Mouse (Mus musculus): ENCODE results near the gene Myo1d.

The Myo1d gene

DNA sequence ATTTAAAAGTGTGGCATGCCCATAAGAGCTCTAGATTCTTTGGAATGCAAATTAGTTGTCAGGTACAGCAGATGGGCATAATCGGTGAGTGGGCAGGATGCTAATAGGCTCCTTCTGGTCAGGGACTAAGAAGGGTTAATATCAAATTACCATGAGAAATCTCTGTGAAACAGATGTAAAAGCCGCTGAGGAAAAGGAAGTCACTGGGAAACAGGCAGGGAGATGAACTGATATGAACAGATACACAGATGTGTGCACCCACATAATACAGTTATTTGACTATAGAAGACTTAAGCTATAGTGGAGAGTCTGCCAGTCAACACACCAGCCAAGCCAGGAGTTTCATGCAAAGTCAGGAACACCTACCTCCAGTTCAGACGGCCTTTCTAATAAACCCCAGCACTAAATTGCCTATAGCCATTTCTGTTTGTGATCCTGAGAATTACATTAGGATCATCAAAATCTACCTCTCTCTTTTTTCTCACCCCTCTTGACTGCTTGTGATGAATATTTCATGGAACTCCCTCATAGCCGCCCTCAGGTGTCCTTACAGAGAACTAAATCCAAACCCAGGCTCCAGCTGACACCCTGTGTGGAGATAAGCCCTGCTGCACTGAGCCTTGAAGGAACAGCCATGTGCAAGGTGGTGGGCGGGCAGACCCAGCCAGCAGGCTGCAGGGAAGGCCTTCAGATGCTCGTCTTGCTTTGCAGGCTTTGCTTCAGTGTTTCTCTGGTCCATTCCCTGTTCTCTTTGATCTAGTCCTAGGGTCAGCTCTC, 164.7 kb downstream of the Myo1d start:
- DNase-seq (ENCODE audit: low spot score in 2 of 2) = no peak

DNA sequence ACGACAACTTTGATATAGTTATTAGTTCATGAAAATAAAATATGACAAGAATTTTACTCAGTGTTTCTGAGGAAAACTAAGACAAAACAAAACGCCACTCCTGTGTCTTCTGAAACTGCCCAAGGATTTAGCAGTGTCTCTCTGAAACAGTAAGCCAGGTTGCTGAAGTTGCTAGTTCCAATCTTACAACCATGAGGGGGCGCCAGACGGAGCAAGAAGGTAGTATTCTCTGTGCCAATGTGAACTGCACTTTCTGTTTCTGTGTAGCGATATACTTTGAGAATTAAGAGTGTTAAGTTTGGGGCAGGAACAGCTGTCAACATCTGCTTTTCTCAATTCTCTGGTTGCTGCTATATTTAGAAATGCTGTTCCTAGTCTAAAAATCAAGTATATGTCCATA, 165.4 kb downstream of the Myo1d start:
- DNase-seq (ENCODE audit: low spot score in 2 of 2) = no peak

DNA sequence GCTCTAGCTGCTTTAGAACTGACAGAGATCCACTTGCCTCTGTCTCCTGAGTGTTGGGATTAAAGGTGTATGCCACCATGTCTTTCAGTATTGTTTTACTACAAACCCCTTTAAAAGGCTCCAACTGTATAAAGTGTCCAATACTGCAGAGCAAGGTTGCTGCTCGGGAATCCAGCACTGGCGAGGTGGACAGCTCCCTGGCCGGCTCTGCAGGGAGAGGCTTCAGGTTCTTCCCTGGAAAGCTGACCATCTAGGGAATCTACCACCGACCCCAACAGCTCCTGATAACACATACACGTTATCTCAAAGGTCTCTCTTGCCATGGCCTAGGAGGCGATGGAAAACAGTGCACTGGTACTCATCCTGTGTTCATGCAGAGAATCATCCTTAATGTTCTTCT, 166.3 kb downstream of the Myo1d start:
- DNase-seq (ENCODE audit: low spot score in 2 of 2) = no peak

DNA sequence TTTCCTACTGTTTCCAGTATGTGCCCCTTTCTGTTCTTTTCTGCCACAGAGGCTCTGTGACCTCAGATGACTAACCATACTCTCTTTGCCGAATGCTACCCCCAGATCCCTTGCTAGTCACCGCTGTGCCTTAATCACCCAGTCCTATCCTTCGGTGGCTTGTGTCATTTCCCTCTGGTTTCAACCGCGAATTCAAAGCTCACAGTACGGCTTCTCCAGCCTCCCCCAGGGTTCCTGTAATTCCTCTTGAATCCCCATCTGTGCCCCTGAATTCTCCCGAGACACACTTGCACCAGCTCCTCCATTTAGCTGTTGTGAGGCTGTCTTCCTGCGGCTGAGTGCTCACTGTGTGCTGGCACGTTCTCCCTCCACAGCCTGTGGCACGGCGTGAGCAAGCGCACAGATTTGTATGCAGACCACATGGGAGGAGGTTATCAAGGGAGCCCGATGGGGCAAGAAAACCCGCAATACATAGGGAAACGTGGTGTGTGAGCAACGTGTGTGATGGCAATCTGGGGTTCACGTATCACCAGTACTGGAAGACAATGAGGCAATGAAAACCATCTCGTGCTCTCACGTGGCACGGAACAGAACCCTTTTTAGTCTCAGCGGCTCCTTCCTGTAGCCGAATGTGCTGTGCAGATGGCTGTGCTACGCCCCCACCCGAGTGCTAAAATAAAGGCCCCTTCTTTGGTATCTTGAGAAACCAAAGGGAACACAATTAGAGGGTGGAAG, 177.0 kb downstream of the Myo1d start:
- DNase-seq (ENCODE audit: low spot score in 2 of 2) = no peak

DNA sequence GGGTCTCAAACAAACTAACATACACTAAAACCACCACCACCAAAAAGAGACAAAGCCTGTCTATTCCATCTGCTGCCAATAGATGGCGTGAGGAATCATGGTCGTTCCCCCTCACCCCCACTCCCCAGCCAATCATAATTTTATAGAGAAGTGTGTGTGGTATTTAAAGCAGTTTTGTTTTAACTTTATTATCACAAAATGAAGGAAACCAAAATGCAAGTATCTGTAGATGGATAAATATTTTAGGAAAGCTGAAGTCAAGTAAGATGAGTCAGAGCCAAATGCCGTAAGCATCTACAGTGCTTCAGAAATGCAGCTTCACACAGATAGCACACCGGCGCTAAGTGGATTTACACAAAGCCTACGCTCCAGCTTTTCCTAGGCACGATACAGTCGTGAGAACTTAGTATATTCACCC, 177.8 kb downstream of the Myo1d start:
- no peak for DNase-seq (ENCODE audit: low spot score in 2 of 2)

DNA sequence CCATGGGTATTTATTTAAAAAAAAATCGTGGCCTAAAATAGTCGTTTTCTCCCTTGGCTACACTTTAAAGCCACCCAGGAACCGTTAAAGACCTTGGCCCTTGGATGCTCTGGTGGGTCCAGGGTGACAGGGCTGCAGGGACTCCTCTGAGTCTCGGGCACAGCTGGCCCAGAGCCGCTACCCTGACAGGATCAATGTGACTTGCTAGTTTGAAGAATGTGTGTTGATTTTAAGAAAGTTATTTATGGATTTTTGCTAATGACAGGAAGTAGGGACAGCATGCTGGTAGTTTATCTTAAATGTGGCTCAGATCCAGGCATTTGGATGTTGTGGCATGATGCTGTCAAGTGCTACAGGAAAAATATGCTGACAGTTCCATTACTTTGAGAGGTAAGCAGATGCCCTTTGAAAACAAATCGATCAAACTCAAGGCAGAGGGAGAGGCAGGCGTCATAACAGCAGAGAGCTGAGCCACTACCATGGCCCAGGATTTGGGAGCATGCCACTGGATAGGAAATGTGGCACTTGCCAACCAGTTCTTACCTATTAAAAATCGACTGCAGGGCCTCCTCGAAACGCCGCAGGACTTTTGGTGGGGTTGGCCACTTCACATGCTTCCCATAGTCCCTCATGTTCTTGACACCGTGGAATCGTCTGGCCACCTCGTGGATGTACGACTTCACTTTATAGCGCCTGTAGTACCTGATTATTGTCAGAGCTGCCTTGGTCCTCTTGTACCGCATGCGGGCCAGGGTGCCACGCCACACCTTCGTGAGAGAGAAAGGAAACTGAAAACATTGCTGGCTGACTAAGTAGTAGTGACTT, 178.6 kb downstream of the Myo1d start:
- DNase-seq (ENCODE audit: low spot score in 2 of 2) = no peak

DNA sequence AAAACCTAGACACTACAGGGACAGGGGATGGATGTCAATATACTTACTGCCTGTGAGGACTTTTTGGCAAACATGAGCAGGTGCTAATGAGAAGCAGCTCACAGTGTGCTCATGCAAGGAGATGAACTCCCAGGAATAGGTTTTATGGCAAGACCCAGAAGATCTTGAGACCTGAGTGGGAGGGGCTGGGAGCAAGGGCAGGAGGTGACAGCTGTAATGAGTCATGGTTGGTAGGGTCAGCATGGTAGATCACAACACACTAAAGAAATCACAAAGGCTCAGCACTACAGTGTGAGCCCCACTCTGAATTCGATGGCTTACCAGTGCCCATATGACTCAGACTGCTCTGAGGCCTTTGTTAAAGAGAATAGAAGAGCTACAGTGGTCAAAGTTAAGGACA, 184.3 kb downstream of the Myo1d start:
- DNase-seq (ENCODE audit: low spot score in 2 of 2) = no peak

DNA sequence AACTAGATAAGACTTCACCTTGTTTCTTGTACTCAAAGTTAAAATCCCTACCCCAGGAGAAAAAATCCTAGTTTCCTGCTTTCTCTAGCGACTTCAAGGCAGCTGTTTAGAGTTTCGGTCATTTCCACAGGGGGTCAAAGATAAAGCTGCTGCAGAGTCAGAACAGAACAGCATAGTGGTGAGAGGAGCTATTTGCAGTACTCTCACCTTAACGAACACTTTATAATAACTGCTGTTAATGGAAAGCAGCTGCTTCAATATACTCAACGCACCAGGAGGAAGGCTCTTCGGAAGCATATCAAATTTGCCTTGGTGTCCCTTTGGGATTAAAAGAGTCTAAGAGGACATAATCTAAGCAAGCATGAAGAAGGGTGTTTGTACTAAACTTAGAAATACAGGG, 190.4 kb downstream of the Myo1d start:
- DNase-seq (ENCODE audit: low spot score in 2 of 2) = no peak

DNA sequence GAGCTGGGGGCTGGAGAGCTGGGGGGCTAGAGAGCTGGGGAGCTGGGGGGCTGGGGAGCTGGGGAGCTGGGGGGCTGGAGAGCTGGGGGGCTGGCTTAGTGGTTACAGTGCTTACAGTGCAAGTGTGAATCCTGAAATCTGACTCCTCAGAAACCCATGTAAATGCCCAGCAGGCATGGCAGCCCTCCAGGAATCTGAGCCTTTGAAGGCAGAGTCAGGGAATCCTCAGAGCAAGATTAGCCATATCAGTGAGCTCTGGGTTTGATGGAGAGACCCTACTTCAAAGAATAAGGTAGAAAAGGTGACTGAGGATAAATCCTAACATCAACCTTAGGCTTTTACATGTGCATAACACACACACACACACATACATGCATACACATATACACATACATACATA, 194.1 kb downstream of the Myo1d start:
- DNase-seq (ENCODE audit: low spot score in 2 of 2) = no peak

DNA sequence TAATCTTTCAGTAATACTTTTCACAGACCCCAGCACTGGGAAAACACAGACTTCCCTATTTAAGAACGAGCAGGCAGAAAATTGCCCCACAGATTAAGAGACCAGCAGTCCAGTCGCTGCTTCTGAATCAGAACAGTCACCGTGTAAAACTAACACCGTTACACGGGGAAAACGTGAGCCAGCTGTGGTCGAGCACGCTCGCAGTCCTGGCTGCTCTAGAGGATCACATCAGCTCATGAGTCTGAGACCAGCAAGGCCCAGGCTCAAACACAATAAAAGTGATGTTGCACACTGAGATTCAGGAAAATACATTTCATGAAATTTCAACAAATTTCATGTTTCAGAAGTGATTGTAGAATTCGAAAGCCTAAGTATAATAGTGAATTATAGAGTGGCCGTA, 194.6 kb downstream of the Myo1d start:
- no peak for DNase-seq (ENCODE audit: low spot score in 2 of 2)

DNA sequence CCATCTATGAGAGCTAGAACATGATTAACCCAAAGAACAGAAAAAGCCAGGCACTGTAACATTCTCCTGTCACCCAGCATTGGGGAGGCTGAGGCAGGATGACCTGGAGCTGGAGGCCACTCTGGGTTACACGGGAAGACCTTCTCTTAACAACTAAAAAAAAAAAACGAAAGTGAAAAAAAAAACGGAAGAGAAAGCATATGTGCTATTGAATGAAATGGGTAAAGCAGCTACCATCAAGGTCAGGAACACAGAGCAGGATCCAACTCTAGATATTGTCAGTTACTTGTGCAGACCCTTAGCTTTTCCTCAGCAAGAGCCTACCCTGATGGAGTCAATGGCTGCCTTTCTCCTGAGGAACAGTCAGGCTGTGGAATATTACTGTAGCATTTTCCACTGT, 199.3 kb downstream of the Myo1d start:
- no peak for DNase-seq (ENCODE audit: low spot score in 2 of 2)

DNA sequence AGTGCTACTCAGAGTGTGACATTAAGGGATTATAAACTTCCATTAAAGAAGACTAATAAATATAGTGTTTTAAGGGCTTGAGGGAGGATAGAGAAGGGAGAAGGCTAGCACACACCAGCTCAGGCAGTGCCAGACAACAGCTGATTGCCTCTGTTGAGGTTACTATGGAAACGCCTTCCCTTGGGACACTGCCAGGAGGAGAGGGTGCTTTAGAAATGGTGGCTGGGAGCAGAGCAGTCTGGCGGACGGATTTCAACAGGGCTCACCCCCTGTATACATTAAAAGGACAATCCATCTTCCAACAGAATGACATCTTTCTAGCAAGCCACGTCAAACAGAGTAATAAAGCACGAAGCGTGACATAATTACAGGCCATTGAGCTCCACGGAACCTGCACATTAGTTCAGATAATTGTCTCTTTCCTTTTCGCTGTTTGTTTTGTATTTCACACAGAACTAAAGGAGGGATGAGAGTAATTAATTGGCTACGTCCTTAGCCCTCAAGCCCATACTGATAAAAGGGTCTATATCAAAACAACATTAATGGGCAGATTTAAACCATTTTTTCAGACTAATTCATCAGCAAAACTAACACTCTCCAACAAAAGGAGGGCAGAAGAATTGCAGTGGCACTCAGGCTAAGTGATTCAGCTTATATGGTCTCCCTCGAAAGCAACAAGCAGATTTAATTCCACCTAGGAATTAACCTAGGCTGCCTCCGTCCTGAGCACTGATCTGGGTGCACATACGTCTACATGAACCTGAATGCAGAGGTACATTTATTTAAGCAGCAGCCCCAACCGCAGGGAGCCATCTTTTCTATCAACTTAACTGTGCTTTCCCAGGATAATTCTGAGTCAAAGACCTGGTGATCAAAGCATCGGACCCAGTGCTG, 201.8 kb downstream of the Myo1d start:
- DNase-seq (ENCODE audit: low spot score in 2 of 2) = peak; percentile 24 to 76

DNA sequence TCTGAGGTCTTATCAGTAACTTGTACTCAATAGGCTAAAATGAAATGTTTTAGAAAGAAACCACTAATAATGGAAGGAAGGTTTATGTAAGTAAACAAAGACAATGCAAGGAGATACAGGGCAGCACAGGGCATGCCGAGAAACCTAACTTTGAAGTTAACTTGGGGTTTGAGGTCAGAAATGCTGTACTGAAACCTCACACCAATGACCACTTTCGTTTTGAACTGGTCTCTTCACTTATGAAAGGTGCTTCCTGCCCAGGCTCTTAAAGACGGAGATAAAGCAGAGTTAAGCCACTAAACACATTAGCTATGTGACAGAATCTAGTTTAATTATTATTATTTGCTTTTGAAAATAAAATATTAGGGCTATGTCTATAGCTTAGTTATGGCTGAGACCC, 204.0 kb downstream of the Myo1d start:
- no peak for DNase-seq (ENCODE audit: low spot score in 2 of 2)

DNA sequence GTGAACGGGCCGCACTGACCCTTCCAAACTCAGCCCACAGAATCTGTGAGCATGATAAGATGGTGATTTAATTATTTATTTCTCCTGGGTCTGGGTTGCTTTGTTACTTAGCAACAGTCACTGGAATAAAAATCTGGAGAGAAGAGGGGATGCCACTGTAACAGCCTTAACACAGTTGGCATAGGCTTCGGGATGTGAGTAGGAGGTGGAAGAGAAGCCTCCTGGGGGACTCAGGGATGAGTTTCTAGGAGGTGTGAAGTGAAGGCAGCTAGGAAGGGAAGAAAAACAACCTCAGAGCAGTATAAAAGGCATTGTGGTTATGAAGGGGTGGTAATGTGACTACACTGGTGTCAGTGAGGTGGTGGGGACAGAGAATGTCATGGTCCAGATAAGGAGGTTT, 213.5 kb downstream of the Myo1d start:
- no peak for DNase-seq (ENCODE audit: low spot score in 2 of 2)

DNA sequence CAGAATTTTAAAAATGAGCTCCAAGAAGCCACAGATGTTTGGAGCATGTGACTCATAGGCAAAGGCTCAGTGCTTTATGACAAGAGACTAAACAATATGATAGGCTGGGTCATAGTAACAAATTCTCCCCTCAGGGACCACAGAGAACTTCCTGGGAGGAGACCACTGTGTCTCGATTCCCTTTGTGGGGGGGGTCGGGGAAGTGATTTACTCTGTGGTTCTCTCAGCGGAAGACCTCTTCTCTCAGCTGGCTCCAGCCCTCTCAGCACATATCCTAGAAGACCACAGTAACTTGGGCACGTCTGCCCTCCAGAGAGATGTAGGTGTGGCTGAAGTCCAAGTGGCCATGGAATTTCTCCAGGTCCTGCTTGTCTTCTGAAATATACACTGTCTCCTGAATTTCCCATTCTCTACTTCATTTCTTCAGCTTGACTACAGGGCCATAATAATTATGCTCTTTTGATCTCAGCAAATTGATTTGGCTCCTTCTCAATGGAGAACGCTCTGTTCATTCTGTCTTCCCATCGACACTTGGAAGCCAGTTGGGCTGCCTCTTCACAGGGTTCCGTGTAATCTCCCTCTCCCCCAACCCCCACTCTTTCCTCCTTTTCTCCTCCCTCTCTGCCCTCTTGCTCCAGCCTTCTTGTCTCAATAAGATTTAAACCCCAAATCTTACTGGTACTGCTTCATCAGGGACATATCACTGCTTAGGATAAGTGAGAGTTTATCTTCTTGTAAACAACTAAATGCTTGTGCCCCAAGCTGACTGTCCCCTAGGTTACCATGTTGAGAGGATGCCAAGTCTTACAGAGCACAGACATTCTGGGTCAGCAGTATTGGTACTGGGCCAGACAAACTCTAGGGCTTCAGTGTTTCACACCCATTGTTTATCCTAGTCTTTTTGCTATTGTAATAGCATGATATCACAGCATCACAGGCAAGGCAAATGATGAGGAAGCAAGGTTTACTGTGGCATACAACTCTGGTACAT, 214.6 kb downstream of the Myo1d start:
- DNase-seq (ENCODE audit: low spot score in 2 of 2) = no peak

DNA sequence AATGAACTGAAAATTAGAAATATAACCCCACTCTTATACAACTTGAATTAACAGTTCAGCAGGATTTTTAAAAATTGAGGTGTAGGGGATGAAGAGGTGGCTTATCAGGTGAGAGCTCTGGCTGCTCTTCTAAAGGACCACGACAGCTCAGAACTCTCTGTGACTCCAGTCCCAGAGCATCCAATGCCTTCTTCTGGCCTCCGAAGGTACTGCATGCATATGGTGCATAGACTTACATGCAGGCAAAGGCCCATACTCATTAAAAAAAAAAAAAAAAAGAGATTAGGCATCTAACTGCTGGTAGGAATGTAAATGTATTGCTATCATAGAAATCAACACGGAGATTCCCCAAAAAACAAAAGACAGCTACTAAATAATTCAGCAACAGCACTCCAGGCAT, 217.3 kb downstream of the Myo1d start:
- DNase-seq (ENCODE audit: low spot score in 2 of 2) = no peak

DNA sequence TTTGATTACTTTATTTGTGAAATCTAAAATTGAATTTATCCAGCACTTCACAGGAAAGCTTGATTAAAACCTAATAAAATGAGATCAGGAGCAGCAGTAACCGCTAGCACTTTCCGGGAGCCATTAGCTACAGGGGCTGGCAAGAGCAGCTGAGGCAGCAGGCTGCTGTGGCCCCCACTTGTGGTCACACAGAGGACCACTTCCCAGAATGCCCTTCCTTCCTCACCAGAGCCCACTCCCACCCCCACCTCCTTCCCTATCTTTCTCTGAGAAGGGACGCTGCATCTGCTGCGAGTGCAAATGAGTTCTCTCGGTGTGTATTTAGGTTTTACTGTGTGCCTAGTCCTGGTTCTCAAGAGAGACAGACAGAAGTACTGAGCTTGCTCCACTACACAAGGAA, 219.1 kb downstream of the Myo1d start:
- no peak for DNase-seq (ENCODE audit: low spot score in 2 of 2)

DNA sequence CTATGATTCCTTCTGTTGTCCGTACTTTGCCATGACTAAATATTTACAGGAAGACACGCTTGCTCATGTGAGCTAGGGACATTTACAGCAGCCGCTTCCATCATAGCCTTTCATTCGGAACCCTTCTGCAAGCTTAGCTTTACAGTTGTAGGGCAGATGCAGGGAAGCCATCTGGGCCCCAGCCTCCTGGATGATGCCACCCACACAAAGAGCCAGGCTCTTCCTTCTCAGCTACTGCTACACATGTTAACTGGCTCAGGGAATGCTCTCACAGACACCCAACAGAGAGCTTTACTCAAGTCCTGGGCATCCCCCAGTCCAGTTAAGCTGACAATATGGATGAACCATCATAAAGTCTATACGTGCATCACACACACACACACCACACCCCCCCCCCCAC, 224.4 kb downstream of the Myo1d start:
- no peak for DNase-seq (ENCODE audit: low spot score in 2 of 2)

DNA sequence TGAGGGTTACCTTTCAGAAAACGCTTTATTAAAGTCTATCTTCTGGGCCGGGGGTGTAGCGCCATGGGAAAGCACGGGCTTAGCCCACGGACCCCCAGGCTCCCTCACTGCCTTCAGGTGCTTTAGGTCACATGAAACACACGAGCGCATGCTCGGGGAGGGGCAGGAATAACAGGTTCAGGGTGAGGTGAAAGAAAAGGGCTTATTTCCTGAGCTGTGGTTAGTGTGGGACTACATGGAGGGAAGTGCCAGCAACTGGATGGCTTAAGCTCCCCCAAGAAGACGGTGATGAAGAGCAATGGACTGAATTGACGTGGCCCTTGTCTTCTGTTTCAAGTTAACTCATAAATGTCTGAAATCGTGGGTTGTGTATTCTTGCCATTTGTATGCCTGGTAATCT, 226.8 kb downstream of the Myo1d start:
- no peak for DNase-seq (ENCODE audit: low spot score in 2 of 2)

DNA sequence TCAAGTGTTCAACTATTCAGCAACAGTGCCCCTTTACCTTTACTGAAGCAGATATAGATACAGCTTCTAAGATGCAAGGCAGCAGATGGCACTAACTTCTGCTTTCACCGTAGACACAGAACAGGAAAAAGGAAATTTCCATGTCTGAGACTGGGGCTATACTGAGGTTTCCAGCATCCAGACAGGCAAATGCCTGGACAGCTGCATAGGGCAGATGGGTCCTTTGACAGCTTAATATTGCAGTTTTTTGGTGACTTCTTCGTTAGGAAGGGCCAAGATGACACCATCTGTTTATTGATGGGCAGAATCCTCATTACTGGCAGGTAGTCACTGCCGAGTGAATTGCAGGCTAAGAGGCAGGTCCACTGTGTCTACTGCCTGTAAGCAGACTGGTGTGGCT, 228.2 kb downstream of the Myo1d start:
- DNase-seq (ENCODE audit: low spot score in 2 of 2) = no peak

Data from urinary bladder, postnatal 4 days (tissue).